Mouse (Mus musculus) forebrain, embryonic 16.5 days (tissue): ENCODE data around the gene Nek5. TPM values are rescaled to one million over a fixed set of nuclear protein-coding genes. Genes with fewer than 3 reads are reported as not detected.
"Not testable (repeated sequence)": the region's sequence is repeated elsewhere in the genome, so short reads cannot be mapped to it uniquely, and the experiment has no call there.

Source experiments
- ATAC-seq: fragments of 200-750 bp; cut with Nextera tagmentation; 2 replicates; pipeline ENCODE4 v1.8.0; 2017; ENCODE audit warnings: mild to moderate bottlenecking, moderate library complexity
- H3K27ac ChIP-seq: fragments of 300-500 bp; sonication (generic); 2 replicates; pipeline ENCODE4 v1.5.1; 2014; ENCODE audit warnings: low read length, control low read depth
- H3K27me3 ChIP-seq: fragments of 300-500 bp; sonication (generic); replicated peaks from 2 replicates; pipeline ENCODE4 v1.6.1; 2014; ENCODE audit warnings: low read length; ENCODE audit not compliant: control insufficient read depth, insufficient read depth
- H3K36me3 ChIP-seq: fragments of 300-500 bp; sonication (generic); 2 replicates; pipeline ENCODE4 v1.6.1; 2014; ENCODE audit not compliant: control insufficient read depth, insufficient read depth
- H3K4me1 ChIP-seq: fragments of 300-500 bp; sonication (generic); replicated peaks from 2 replicates; pipeline ENCODE4 v1.6.1; 2014; ENCODE audit warnings: low read length; ENCODE audit not compliant: control insufficient read depth, insufficient read depth
- H3K4me2 ChIP-seq: fragments of 300-500 bp; sonication (generic); 2 replicates; pipeline ENCODE4 v1.6.1; 2014; ENCODE audit warnings: mild to moderate bottlenecking, low read length, control low read depth
- H3K4me3 ChIP-seq: fragments of 300-500 bp; sonication (generic); replicated peaks from 2 replicates; pipeline ENCODE4 v1.5.1; 2014; ENCODE audit warnings: mild to moderate bottlenecking, low read length, control low read depth
- H3K9ac ChIP-seq: fragments of 300-500 bp; sonication (generic); replicated peaks from 2 replicates; pipeline ENCODE4 v1.6.1; 2014; ENCODE audit warnings: low read depth, low read length, control low read depth
- H3K9me3 ChIP-seq: fragments of 300-500 bp; sonication (generic); 2 replicates; pipeline ENCODE4 v1.6.1; 2016; ENCODE audit warnings: low read length; ENCODE audit not compliant: control insufficient read depth
- WGBS: fragments of 180-500 bp; shearing (Covaris S2); extraction: QIAGEN DNeasy Blood & Tissue Kit; methylation state at CpG from one replicate; pipeline ENCODE4 v1.1.7; 2014; 5-methylcytosine and 5-hydroxymethylcytosine counted together
- polyA plus RNA-seq: library from polyadenylated mRNA; unstranded; fragments of >200 nt; fragmentation: Nextera tagmentation; extraction: Ambion mirVana; gene quantifications from 2 replicates; pipeline ENCODE4 v1.2.1, GENCODE M21; 2015

Gene Nek5
- polyA plus RNA-seq, 1 experiment from 2014 or later = 0.32 TPM

DNA sequence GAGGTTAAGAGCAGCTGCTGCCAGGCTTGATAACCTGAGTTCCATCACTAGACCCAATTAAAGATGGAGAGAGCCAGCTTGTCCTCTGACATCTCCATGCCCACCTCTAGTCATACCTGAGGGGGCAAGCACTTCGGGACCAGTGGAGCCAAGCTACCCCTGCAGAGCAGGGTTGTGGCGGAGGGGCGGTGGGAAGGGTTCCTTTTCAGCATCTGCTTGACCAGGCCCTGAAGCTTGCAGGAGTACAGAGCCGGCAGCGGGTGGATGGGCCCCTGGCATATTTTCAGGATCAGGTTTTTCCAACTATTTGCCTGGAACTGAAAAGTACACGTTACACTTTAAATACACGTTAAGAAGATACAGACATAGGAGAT, 23.5 kb upstream of the Nek5 start:
- Histone ChIP-seq H3K4me1 (no peaks in the 10 kb centered on the region), H3K9ac (no peak overlapping the region), H3K4me3 (no peak overlapping the region), H3K27me3 (no peaks in the 10 kb centered on the region), H3K27ac (no peak overlapping the region), H3K4me2 (no peak overlapping the region), H3K9me3 (no peaks in the 10 kb centered on the region), H3K36me3 (no peaks in the 10 kb centered on the region)
- ATAC-seq = no peak
- WGBS = 95% methylated on average over 7 of the region's 7 CpGs

GRCm38 (mm10) chr8:22147706-22148366, 23.0 kb upstream of the Nek5 start:
- Histone ChIP-seq H3K27ac (no peak overlapping the region), H3K27me3 (no peaks in the 10 kb centered on the region), H3K36me3 (no peaks in the 10 kb centered on the region), H3K4me3 (no peak overlapping the region), H3K4me1 (no peaks in the 10 kb centered on the region), H3K4me2 (no peak overlapping the region), H3K9ac (no peak overlapping the region), H3K9me3 (no peaks in the 10 kb centered on the region)
- no peak for ATAC-seq
- 80% methylated on average over 9 of the region's 9 CpGs for WGBS

- 86% methylated on average over 6 of the region's 6 CpGs for WGBS
These were observed 21.0 kb upstream of the Nek5 start for GRCm38 (mm10) chr8:22145831-22146230.

GRCm38 (mm10) chr8:22143764-22144491, 19.1 kb upstream of the Nek5 start:
- Histone ChIP-seq H3K36me3 (no peaks in the 10 kb centered on the region), H3K9ac (no peak overlapping the region), H3K4me2 (no peak overlapping the region), H3K4me1 (no peaks in the 10 kb centered on the region), H3K27me3 (no peaks in the 10 kb centered on the region), H3K4me3 (no peak overlapping the region), H3K9me3 (no peaks in the 10 kb centered on the region), H3K27ac (no peak overlapping the region)
- 90% methylated on average over 1 of the region's 1 CpGs for WGBS
- ATAC-seq = no peak

More at GRCm38 (mm10) chr8:22145831-22146230, 21.0 kb upstream of the Nek5 start:
- no peaks in the 10 kb centered on the region for H3K36me3 ChIP-seq
- H3K9ac ChIP-seq = no peak overlapping the region
- no peaks in the 10 kb centered on the region for H3K9me3 ChIP-seq
- ATAC-seq = no peak
- no peaks in the 10 kb centered on the region for H3K27me3 ChIP-seq
- no peak overlapping the region for H3K27ac ChIP-seq
- H3K4me3 ChIP-seq = no peak overlapping the region
- no peak overlapping the region for H3K4me2 ChIP-seq
- H3K4me1 ChIP-seq = no peaks in the 10 kb centered on the region

DNA sequence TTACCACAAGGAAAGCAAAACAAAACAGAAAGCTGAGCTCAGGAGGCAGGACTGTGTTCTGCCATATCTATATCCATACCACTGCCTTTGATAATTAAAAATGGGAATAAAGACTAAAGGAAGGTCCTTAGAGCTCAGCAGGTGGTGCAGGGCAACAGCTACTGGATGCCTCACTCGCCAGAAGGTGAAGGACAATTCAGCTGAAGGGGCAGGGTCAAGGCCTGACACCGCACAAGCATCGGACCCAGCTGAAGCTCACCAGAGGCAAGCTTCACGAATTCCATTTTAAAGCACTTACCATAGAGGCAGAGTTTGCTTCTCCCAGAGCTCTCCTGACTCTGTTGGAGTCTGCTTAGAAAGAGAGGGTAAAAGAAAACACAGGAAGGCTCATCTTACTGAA, 17.7 kb upstream of the Nek5 start:
- no peaks in the 10 kb centered on the region for H3K27me3 ChIP-seq
- no peak overlapping the region for H3K9ac ChIP-seq
- no peak overlapping the region for H3K4me3 ChIP-seq
- no peak for ATAC-seq
- H3K4me1 ChIP-seq = no peaks in the 10 kb centered on the region
- H3K4me2 ChIP-seq = no peak overlapping the region
- H3K9me3 ChIP-seq = no peaks in the 10 kb centered on the region
- 86% methylated on average over 4 of the region's 4 CpGs for WGBS
- no peaks in the 10 kb centered on the region for H3K36me3 ChIP-seq
- H3K27ac ChIP-seq = no peak overlapping the region

GRCm38 (mm10) chr8:22141836-22142385, 17.1 kb upstream of the Nek5 start:
- no peak overlapping the region for H3K9ac ChIP-seq
- H3K36me3 ChIP-seq = no peaks in the 10 kb centered on the region
- no peak overlapping the region for H3K4me2 ChIP-seq
- H3K27ac ChIP-seq = no peak overlapping the region
- no peaks in the 10 kb centered on the region for H3K9me3 ChIP-seq
- no peak overlapping the region for H3K4me3 ChIP-seq
- no peak for ATAC-seq
- 84% methylated on average over 4 of the region's 4 CpGs for WGBS
- no peaks in the 10 kb centered on the region for H3K4me1 ChIP-seq
- H3K27me3 ChIP-seq = no peaks in the 10 kb centered on the region

GRCm38 (mm10) chr8:22136462-22136861, 11.6 kb upstream of the Nek5 start:
- ATAC-seq, H3K27ac ChIP-seq, H3K27me3 ChIP-seq, H3K9me3 ChIP-seq, H3K4me2 ChIP-seq, H3K9ac ChIP-seq, H3K4me3 ChIP-seq, H3K36me3 ChIP-seq, H3K4me1 ChIP-seq: not testable (repeated sequence)
- WGBS = 74% methylated on average over 9 of the region's 9 CpGs

- WGBS = 75% methylated on average over 5 of the region's 5 CpGs
- H3K9ac ChIP-seq = no peak overlapping the region
These were observed 9.9 kb upstream of the Nek5 start for GRCm38 (mm10) chr8:22134750-22135135.

GRCm38 (mm10) chr8:22134078-22134749, 9.4 kb upstream of the Nek5 start:
- Histone ChIP-seq H3K4me3 (no peak overlapping the region), H3K36me3 (no peaks in the 10 kb centered on the region), H3K9me3 (no peaks in the 10 kb centered on the region), H3K9ac (no peak overlapping the region), H3K27me3 (no peaks in the 10 kb centered on the region), H3K27ac (no peak overlapping the region), H3K4me1 (no peaks in the 10 kb centered on the region), H3K4me2 (no peak overlapping the region)
- no peak for ATAC-seq
- whole genome bisulfite sequencing = 95% methylated on average over 7 of the region's 7 CpGs

More at GRCm38 (mm10) chr8:22134750-22135135, 9.9 kb upstream of the Nek5 start:
- no peak overlapping the region for H3K4me2 ChIP-seq
- no peak overlapping the region for H3K4me3 ChIP-seq
- H3K9me3 ChIP-seq = no peaks in the 10 kb centered on the region
- ATAC-seq = no peak
- no peaks in the 10 kb centered on the region for H3K27me3 ChIP-seq
- H3K27ac ChIP-seq = no peak overlapping the region
- H3K4me1 ChIP-seq = no peaks in the 10 kb centered on the region
- no peaks in the 10 kb centered on the region for H3K36me3 ChIP-seq
